Mouse (Mus musculus) ovary, postnatal 10 days (tissue): ENCODE data around the gene Amtn.
"Not testable (repeated sequence)": the region's sequence is repeated elsewhere in the genome, so short reads cannot be mapped to it uniquely, and the experiment has no call there.

Experiments used
- DNase-seq: peaks from one replicate; pipeline ENCODE4 v3.0.0; 2022; ENCODE audit warnings: low spot score

Amtn gene

GRCm38 (mm10) chr5:88375808-88376207, at the start of gene Amtn:
TSS of gene Amtn (plus strand) at chr5:88376108.
- DNase-seq = no peak

- DNase-seq = not testable (repeated sequence)
Observed at GRCm38 (mm10) chr5:88348533-88348932, 27.4 kb upstream of the Amtn start.

- no peak for DNase-seq
Observed at GRCm38 (mm10) chr5:88364768-88365167, 11.1 kb upstream of the Amtn start.

- no peak for DNase-seq
Observed at GRCm38 (mm10) chr5:88366886-88367285, 9.0 kb upstream of the Amtn start.

GRCm38 (mm10) chr5:88370578-88371232, 5.2 kb upstream of the Amtn start:
- DNase-seq = no peak

- no peak for DNase-seq
Observed at GRCm38 (mm10) chr5:88372563-88372962, 3.3 kb upstream of the Amtn start.

GRCm38 (mm10) chr5:88391960-88392359, 16.1 kb downstream of the Amtn start:
- not testable (repeated sequence) for DNase-seq

- no peak for DNase-seq
Observed at GRCm38 (mm10) chr5:88398581-88398980, 22.7 kb downstream of the Amtn start.

GRCm38 (mm10) chr5:88399849-88400248, 23.9 kb downstream of the Amtn start:
- peak; percentile 66 for DNase-seq

- DNase-seq = no peak
Observed at GRCm38 (mm10) chr5:88401464-88401863, 25.6 kb downstream of the Amtn start.

GRCm38 (mm10) chr5:88420319-88421065, 44.6 kb downstream of the Amtn start:
- DNase-seq = no peak

- not testable (repeated sequence) for DNase-seq
Observed at GRCm38 (mm10) chr5:88424892-88425291, 49.0 kb downstream of the Amtn start.

GRCm38 (mm10) chr5:88426753-88427152, 50.8 kb downstream of the Amtn start:
- DNase-seq = no peak
